Mouse (Mus musculus) C2C12 (cell line): ENCODE results near the gene Sult2b1.

Source experiments
- CTCF ChIP-seq: IDR thresholded peaks from one replicate; pipeline ENCODE4 v1.5.1; 2011; ENCODE audit not compliant: control insufficient read depth, insufficient read depth, insufficient read length
- USF1 ChIP-seq: IDR thresholded peaks from one replicate; pipeline ENCODE4 v1.6.1; 2011; ENCODE audit warnings: low read depth, mild to moderate bottlenecking, control low read depth, moderate library complexity

- no peak for TF ChIP-seq CTCF
- no peak for TF ChIP-seq USF1
Measured at GRCm38 (mm10) chr7:45765995-45766394, 18.5 kb downstream of the Sult2b1 start.
